Mouse (Mus musculus): ENCODE data around the gene Hoxb6. TPM values are rescaled to one million over a fixed set of nuclear protein-coding genes. Genes with fewer than 3 reads are reported as not detected.

Hoxb6 gene
- total RNA-seq, 2 experiments from 2014 or later = 0.43 to 0.75 TPM

GRCm38 (mm10) chr11:96322738-96323137, 30.5 kb downstream of the Hoxb6 start:
- no peak for DNase-seq
- intact Hi-C loops (cut with DNase I; ENCODE audit: low total_unique reads) = no loop called here

- DNase-seq = no peak
- intact Hi-C loops (cut with DNase I; ENCODE audit: low total_unique reads) = no loop called here
These were observed 30.9 kb downstream of the Hoxb6 start, which contains the start of gene Hoxb3 for GRCm38 (mm10) chr11:96323154-96323553. Gene Hoxb3, plus strand, starts transcription at chr11:96323326.

DNA sequence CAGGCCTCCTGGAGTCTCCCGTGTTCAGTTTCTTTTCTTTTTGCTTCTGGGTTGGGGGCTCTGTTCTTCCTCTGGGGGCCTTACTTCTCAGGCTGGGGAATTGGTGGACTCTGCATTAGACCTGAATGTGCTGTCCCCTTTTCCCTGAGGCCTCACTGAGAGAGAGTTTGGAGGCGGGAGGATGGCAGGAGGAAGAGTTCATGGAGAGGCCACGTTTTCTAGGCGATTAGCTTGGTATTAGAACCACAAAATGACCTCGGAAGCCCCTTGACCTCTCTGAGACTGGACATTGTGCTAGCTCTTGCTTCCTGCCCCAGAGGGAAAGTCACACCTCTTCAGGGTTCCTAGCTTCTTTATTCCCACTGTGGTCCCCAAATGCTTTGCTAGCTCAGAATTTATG, 31.8 kb downstream of the Hoxb6 start:
- no peak for DNase-seq

GRCm38 (mm10) chr11:96324965-96325364, 32.7 kb downstream of the Hoxb6 start:
- DNase-seq = no peak
- intact Hi-C loops (cut with DNase I; ENCODE audit: low total_unique reads) = no loop called here

More for the DNA sequence above, 31.8 kb downstream of the Hoxb6 start:
- intact Hi-C loops (cut with DNase I; ENCODE audit: low total_unique reads) = no loop called here

DNA sequence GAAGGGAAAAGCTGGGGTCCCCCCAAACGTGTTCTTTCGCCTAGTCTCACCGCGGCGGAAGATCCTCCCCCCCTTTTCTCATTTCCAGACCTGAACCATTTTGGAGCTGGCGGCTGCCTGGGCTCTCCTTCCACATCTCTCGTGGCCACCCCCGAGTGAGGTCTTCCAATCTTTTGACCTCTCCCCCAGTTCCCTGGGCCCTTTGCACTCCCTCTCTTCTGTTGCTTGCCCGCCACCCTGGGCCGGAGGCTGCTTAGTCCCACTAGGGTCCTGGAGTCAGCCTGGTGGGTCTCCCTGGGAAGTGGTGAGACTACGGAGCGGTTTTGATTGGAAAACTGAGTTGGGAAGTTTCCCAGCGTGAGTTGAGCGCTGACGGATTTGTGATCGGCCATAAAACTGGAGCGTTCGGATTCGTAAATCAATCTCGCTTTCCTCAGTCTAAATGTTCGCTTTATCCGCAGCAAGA, 33.5 kb downstream of the Hoxb6 start:
- intact Hi-C loops (cut with DNase I; ENCODE audit: low total_unique reads) = no loop called here
- no peak for DNase-seq

- no peak for DNase-seq
- intact Hi-C loops (cut with DNase I; ENCODE audit: low total_unique reads) = no loop called here
These were observed 34.4 kb downstream of the Hoxb6 start for GRCm38 (mm10) chr11:96326705-96327104.

- intact Hi-C loops (cut with DNase I; ENCODE audit: low total_unique reads) = no loop called here
- DNase-seq = no peak
These were observed 34.8 kb downstream of the Hoxb6 start for GRCm38 (mm10) chr11:96327122-96327521.

DNA sequence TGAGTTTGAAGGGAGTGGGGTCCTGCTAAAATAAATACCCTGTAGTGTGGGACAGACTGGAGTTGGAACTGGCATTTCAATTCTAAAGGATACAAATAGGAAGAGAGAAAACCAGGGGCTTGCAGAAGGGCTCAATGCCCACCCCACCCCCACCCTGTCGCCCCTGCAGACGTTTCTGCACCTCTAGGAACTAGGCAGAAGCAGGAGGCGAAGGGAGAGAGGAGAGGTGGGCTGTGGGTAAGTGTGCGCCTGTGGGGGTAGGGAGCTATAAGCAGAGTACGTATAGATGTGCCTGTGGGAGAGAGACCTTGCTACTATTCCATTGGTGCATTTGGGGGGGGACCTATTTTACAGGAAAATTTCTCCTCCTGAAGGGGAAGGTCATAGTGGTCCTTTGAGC, 35.5 kb downstream of the Hoxb6 start:
- no peak for DNase-seq
- intact Hi-C loops (cut with DNase I; ENCODE audit: low total_unique reads) = no loop called here

GRCm38 (mm10) chr11:96328605-96329004, 36.3 kb downstream of the Hoxb6 start:
- intact Hi-C loops (cut with DNase I; ENCODE audit: low total_unique reads) = no loop called here
- DNase-seq = no peak

DNA sequence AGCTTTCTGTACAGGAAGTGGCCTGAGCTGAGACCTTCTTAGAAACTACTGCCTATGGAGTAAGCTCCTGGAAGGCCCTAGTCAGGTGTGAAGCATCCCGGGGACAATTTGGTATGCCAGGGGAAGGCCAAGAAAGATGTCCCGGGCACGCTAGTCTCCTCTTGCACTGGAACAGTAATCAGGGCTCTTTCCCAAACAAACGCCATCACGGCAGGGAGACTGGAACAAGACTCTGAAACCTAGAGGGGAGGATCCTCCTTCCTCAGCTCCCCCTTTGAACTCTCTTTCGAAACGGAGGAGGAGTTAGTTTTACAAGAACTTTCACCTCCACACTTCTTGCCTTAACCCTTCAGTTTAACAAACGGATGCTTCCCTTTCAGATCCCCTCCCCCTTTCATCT, 39.8 kb downstream of the Hoxb6 start:
- intact Hi-C loops (cut with DNase I; ENCODE audit: low total_unique reads) = no loop called here
- DNase-seq = no peak

- intact Hi-C loops (cut with DNase I; ENCODE audit: low total_unique reads) = no loop called here
These were observed 40.3 kb downstream of the Hoxb6 start for GRCm38 (mm10) chr11:96332618-96333032.

DNA sequence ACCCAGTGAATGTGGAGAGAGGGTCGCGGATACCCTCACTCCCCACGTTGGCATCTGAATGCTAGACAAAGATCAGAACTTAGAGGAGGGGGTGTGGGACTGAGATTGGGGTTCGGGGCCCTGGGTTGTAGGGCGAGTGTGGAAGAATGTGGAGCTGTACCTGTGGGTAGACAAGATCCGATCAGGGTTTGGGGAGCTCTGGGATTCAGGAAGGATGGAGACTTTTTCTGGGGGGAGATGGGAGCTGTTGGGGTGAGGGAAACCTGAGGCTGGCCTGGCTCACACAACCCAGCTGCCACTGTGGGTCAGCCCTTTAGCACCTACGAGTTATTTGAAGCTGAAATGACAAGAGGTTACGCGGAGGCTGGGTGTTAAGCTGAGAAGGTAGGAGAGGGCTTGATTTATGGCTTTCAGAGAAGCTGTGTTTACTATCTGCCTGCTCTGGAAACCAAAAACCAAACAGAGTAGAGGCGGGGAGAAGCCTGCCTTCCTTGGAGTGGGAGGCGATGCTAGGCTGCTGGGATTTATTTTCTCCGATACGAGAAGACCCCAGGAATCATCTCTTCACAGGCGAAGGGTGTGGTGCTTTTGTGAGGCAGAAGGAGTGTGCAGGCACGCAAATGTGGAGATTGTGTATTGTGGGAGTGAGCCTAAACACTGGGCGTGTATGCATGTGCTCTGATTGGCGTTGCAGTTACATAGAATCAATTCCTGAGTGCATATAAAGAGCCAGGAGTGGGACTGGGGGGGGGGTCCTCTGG, 41.1 kb downstream of the Hoxb6 start:
- intact Hi-C loops (cut with DNase I; ENCODE audit: low total_unique reads) = no loop called here
- no peak for DNase-seq

More at GRCm38 (mm10) chr11:96332618-96333032, 40.3 kb downstream of the Hoxb6 start:
- no peak for DNase-seq

- intact Hi-C loops (cut with DNase I; ENCODE audit: low total_unique reads) = no loop called here
- no peak for DNase-seq
These were observed 41.7 kb downstream of the Hoxb6 start for GRCm38 (mm10) chr11:96334002-96334364.

DNA sequence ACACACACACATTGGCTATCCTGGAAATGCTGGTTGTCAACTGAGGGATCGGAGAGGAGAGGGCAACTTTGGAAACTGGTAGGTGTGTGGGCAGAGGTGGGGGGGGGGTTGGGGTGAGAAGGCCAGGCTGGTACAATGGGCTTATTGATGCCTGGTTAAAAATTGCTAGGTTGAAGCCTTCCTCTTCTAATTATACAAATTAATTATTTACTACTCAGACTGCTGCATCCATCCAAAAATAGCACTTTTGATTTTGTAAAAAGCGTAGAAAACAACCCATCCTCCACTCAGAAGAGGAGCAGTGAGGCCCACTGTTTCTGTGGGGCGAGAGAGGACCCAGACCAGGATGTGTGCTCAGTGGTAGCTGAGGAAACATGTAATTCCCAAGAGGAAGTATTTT, 42.7 kb downstream of the Hoxb6 start:
- intact Hi-C loops (cut with DNase I; ENCODE audit: low total_unique reads) = no loop called here
- no peak for DNase-seq

DNA sequence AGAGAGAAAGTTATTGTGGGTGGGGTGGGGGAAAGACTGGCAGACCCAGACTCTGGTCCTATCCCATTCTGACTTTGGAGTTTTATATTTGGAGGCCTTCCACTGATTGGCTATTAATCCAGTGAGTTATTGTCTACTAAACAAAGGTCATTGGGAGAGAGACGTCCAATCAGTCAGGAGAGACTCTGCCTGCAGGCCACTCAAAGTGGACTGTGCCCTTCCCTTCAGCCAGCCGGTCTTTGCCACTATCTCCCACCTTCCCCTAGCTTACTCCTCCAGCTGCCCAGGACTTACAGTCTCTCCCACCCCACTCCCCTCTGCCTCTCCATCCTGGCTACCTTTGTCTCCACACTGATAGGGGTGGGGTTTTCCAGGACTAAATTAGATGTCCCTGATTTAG, 44.3 kb downstream of the Hoxb6 start:
- intact Hi-C loops (cut with DNase I; ENCODE audit: low total_unique reads) = no loop called here
- DNase-seq = no peak

DNA sequence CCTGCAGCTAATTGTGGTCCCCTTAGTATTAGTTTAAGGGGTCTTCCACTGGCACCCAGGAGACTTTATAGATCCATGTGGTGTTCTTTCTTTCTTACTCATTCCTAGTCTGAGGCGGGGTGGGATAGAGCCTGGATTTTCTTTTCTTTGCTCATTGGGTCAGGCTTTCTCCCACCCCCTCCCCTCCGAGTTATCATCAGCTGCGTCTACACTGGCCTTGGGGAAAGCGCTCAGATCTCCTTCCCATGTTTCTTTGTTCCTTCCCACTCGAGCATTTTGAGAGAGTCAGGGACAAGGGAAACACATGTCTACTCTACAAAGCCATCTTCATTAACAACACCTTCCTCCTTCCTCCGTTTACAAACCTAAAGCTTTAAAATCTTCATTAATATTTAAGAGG, 44.8 kb downstream of the Hoxb6 start:
- intact Hi-C loops (cut with DNase I; ENCODE audit: low total_unique reads) = no loop called here
- no peak for DNase-seq

DNA sequence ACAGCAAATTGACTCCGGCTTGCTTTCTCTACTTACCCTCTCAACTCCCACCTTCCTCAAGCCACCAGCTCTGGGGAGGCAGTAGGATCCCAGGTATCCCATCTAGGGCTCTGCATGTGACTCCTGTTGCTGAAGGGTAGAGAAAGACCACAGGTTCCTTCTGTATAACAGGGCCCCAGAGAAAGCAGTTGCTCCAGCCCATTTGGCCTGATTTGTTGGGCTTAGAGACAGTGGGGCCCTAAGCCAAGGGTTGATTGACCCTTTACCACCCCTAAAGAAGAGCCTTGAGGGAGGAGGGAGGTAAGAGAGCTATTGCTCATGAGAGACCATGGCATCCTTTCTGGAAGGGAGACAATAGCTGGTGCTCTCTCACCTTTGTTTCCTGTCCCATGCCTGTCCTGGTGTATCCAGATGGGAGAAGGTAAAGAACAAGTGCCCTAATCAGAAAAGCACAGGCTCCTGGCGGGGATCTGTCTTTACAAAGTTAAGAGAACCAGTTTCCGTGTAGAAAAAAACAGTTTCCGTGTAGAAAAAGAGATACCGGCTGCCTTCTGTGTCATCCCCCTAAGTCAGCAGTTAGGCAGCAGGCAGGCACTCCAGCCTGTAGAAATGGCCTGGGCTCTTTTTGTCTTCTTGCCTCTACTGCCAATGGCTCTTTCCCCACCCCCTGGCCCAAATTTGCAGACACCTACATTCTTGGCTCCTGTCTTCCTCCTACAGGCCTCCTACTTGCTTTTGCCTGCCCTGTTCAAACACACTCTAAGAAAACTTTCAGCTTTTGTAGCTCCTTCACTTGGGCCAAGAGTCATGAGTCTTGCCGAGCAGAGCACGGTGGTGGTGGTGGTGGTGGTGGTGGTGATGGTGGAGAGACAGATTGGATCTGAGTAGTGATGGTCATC, 46.9 kb downstream of the Hoxb6 start:
- no peak for DNase-seq

GRCm38 (mm10) chr11:96340698-96341365, 48.6 kb downstream of the Hoxb6 start:
- no peak for DNase-seq
- intact Hi-C loops (cut with DNase I; ENCODE audit: low total_unique reads) = no loop called here

More for the DNA sequence above, 46.9 kb downstream of the Hoxb6 start:
- intact Hi-C loops (cut with DNase I; ENCODE audit: low total_unique reads) = no loop called here

GRCm38 (mm10) chr11:96341701-96342575, 49.7 kb downstream of the Hoxb6 start:
- DNase-seq = no peak
- intact Hi-C loops (cut with DNase I; ENCODE audit: low total_unique reads) = no loop called here

All from gastrocnemius, postnatal 14 days (tissue).